Mouse (Mus musculus): ENCODE results near the gene Col5a1. TPM values are rescaled to one million over a fixed set of nuclear protein-coding genes. Genes with fewer than 3 reads are reported as not detected.

The Col5a1 gene
- polyA plus RNA-seq, 1 experiment = 12.3 TPM

DNA sequence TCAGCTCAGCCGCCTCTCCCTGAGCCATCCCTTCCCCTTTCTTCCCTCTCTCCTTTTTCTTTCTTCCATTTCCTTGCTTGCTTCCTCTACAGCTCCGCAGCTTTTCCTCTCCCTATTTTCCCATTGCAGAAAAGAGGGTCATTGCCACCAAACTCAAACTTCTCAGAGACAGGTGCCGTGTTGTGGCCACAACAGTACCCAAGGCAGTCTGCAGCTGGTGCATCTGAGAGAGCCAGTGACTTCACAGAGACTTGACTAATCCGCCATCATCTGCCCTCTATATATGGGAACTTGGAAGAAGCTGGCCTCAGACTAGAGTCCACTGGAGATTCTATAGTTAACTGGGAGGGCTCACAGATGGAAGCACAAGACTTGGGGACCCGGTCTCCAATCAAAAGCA is 13.2 kb upstream of the Col5a1 start:
- WGBS = 80% methylated on average over 5 of the region's 5 CpGs
- TF ChIP-seq CTCF (IDR thresholded peaks at IDR 0.05; ENCODE audit: extremely low read depth, insufficient read length, insufficient replicate concordance, low read depth, low read length) (no peak), POLR2A (IDR thresholded peaks at IDR 0.05; ENCODE audit: low read depth, low read length) (no peak)
- Histone ChIP-seq H3K4me1 (ENCODE audit: control insufficient read depth, insufficient read depth, insufficient read length, low read length) (no peaks in the 10 kb centered on the region), H3K27ac (ENCODE audit: insufficient read depth, low read depth, low read length) (no peak overlapping the region), H3K27me3 (ENCODE audit: control insufficient read depth, insufficient read depth, low read length) (no peaks in the 10 kb centered on the region), H3K4me3 (ENCODE audit: low read depth, low read length) (no peak overlapping the region), H3K36me3 (ENCODE audit: control insufficient read depth, insufficient read depth, low read length) (no peaks in the 10 kb centered on the region)

- WGBS = 76% methylated on average over 3 of the region's 3 CpGs
- Histone ChIP-seq H3K27ac (ENCODE audit: insufficient read depth, low read depth, low read length) (no peak overlapping the region), H3K36me3 (ENCODE audit: control insufficient read depth, insufficient read depth, low read length) (no peaks in the 10 kb centered on the region), H3K4me3 (ENCODE audit: low read depth, low read length) (no peak overlapping the region), H3K27me3 (ENCODE audit: control insufficient read depth, insufficient read depth, low read length) (no peaks in the 10 kb centered on the region), H3K4me1 (ENCODE audit: control insufficient read depth, insufficient read depth, insufficient read length, low read length) (no peaks in the 10 kb centered on the region)
- TF ChIP-seq POLR2A (IDR thresholded peaks at IDR 0.05; ENCODE audit: low read depth, low read length) = no peak
- no peak for TF ChIP-seq CTCF (IDR thresholded peaks at IDR 0.05; ENCODE audit: extremely low read depth, insufficient read length, insufficient replicate concordance, low read depth, low read length)
Observed at GRCm38 (mm10) chr2:27874596-27874995, 11.6 kb upstream of the Col5a1 start.

GRCm38 (mm10) chr2:27875231-27875630 is 11.0 kb upstream of the Col5a1 start:
- TF ChIP-seq POLR2A (IDR thresholded peaks at IDR 0.05; ENCODE audit: low read depth, low read length) (no peak), CTCF (IDR thresholded peaks at IDR 0.05; ENCODE audit: extremely low read depth, insufficient read length, insufficient replicate concordance, low read depth, low read length) (no peak)
- Histone ChIP-seq H3K36me3 (ENCODE audit: control insufficient read depth, insufficient read depth, low read length) (no peaks in the 10 kb centered on the region), H3K4me1 (ENCODE audit: control insufficient read depth, insufficient read depth, insufficient read length, low read length) (no peaks in the 10 kb centered on the region), H3K4me3 (ENCODE audit: low read depth, low read length) (no peak overlapping the region), H3K27ac (ENCODE audit: insufficient read depth, low read depth, low read length) (no peak overlapping the region), H3K27me3 (ENCODE audit: control insufficient read depth, insufficient read depth, low read length) (no peaks in the 10 kb centered on the region)
- WGBS = 56% methylated on average over 5 of the region's 5 CpGs

- Histone ChIP-seq H3K27me3 (ENCODE audit: control insufficient read depth, insufficient read depth, low read length) (no peaks in the 10 kb centered on the region), H3K27ac (ENCODE audit: insufficient read depth, low read depth, low read length) (no peak overlapping the region), H3K36me3 (ENCODE audit: control insufficient read depth, insufficient read depth, low read length) (no peaks in the 10 kb centered on the region), H3K4me3 (ENCODE audit: low read depth, low read length) (no peak overlapping the region), H3K4me1 (ENCODE audit: control insufficient read depth, insufficient read depth, insufficient read length, low read length) (no peaks in the 10 kb centered on the region)
- WGBS = 47% methylated on average over 5 of the region's 5 CpGs
- TF ChIP-seq CTCF (IDR thresholded peaks at IDR 0.05; ENCODE audit: extremely low read depth, insufficient read length, insufficient replicate concordance, low read depth, low read length) (no peak), POLR2A (IDR thresholded peaks at IDR 0.05; ENCODE audit: low read depth, low read length) (no peak)
Observed at GRCm38 (mm10) chr2:27875786-27876185, 10.4 kb upstream of the Col5a1 start.

- 85% methylated on average over 13 of the region's 13 CpGs for WGBS
Observed at GRCm38 (mm10) chr2:27876724-27877504, 9.3 kb upstream of the Col5a1 start.

DNA sequence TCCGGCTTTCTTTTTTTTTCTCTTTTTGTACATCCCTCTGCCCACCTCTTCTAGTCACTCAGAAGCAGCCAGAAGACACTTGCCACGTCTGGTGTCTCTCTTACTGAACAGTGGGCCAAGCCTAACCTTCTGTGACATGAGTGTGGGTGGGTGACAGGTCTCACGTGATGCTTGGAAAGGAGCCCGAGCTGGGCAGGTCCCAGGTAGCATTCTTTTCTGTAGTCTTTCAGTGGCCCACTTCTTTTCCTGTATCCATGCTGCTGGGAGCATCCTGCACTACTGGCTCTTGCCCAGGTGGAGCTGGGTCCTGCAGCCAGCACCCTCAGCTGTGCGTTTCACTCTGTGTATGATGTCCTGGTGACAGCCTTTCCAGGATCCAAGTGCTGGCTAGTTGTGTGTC is 8.2 kb upstream of the Col5a1 start:
- Histone ChIP-seq H3K27me3 (ENCODE audit: control insufficient read depth, insufficient read depth, low read length) (no peaks in the 10 kb centered on the region), H3K27ac (ENCODE audit: insufficient read depth, low read depth, low read length) (no peak overlapping the region), H3K36me3 (ENCODE audit: control insufficient read depth, insufficient read depth, low read length) (no peaks in the 10 kb centered on the region), H3K4me3 (ENCODE audit: low read depth, low read length) (no peak overlapping the region), H3K4me1 (ENCODE audit: control insufficient read depth, insufficient read depth, insufficient read length, low read length) (no peaks in the 10 kb centered on the region)
- TF ChIP-seq POLR2A (IDR thresholded peaks at IDR 0.05; ENCODE audit: low read depth, low read length) (no peak), CTCF (IDR thresholded peaks at IDR 0.05; ENCODE audit: extremely low read depth, insufficient read length, insufficient replicate concordance, low read depth, low read length) (no peak)
- WGBS = 75% methylated on average over 5 of the region's 5 CpGs

More at GRCm38 (mm10) chr2:27876724-27877504, 9.3 kb upstream of the Col5a1 start:
- Histone ChIP-seq H3K27me3 (ENCODE audit: control insufficient read depth, insufficient read depth, low read length) (no peaks in the 10 kb centered on the region), H3K27ac (ENCODE audit: insufficient read depth, low read depth, low read length) (no peak overlapping the region), H3K4me1 (ENCODE audit: control insufficient read depth, insufficient read depth, insufficient read length, low read length) (no peaks in the 10 kb centered on the region), H3K36me3 (ENCODE audit: control insufficient read depth, insufficient read depth, low read length) (no peaks in the 10 kb centered on the region), H3K4me3 (ENCODE audit: low read depth, low read length) (no peak overlapping the region)
- TF ChIP-seq CTCF (IDR thresholded peaks at IDR 0.05; ENCODE audit: extremely low read depth, insufficient read length, insufficient replicate concordance, low read depth, low read length) (no peak), POLR2A (IDR thresholded peaks at IDR 0.05; ENCODE audit: low read depth, low read length) (no peak)

- no peaks in the 10 kb centered on the region for H3K4me1 ChIP-seq (ENCODE audit: control insufficient read depth, insufficient read depth, insufficient read length, low read length)
- no peak for TF ChIP-seq POLR2A (IDR thresholded peaks at IDR 0.05; ENCODE audit: low read depth, low read length)
- no peak for TF ChIP-seq CTCF (IDR thresholded peaks at IDR 0.05; ENCODE audit: extremely low read depth, insufficient read length, insufficient replicate concordance, low read depth, low read length)
- no peak overlapping the region for H3K27ac ChIP-seq (ENCODE audit: insufficient read depth, low read depth, low read length)
- no peaks in the 10 kb centered on the region for H3K36me3 ChIP-seq (ENCODE audit: control insufficient read depth, insufficient read depth, low read length)
- peaks cover 20% of the 10 kb centered on the region for H3K27me3 ChIP-seq (ENCODE audit: control insufficient read depth, insufficient read depth, low read length)
- H3K4me3 ChIP-seq (ENCODE audit: low read depth, low read length) = no peak overlapping the region
- WGBS = 83% methylated on average over 7 of the region's 7 CpGs
Observed at GRCm38 (mm10) chr2:27883276-27883675, 2.9 kb upstream of the Col5a1 start.

Measured in small intestine, adult 2 months (tissue).